Mouse (Mus musculus) thymus, adult 18-20 months (tissue): ENCODE data around the gene Tusc2.
"Not testable (repeated sequence)": the region's sequence is repeated elsewhere in the genome, so short reads cannot be mapped to it uniquely, and the experiment has no call there.

Experiments
- DNase-seq, 2 experiments: peaks; one replicate each; pipeline ENCODE4 v3.0.0; 2022; ENCODE audit warnings: mixed read lengths in 2 of 2

The Tusc2 gene

DNA sequence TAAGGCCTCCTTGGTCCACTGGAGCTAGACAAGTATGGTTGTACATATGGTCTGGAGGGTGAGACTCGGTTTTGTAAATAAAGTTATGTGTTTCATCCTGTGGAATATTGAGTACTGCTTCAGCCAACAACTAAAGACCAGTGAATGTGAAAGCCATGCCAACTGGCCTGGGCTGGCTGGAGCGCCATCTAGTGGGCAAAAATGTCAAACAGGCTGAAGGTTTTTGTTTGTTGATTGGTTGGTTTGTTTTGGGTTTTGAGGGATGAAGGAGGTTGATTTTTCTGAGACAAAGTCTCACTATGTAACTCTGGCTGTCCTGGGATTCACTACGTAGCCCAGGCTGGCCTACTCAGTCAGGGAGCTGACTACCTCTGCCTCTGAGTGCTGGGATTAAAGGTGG is 17.5 kb upstream of the Tusc2 start:
- DNase-seq: no peak

DNA sequence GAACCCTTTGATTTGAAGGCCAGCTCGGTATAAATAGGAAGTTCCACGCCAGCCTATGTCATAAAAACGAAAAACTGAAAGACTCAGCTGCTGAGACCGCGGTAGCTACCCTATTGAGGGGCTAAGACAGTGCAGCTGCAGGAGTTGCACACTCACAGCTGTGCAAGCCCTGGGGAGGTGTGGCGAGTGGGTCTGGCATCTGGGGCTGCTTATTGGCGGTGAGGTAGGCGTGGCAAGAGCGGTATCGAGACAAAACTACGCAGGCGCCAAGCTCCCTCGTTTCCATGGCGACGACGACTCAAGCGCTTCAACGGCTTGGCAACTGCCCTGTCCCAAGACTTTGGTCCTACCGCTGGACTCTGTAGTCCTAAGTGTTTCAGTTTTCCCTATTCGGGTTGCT is 16.0 kb upstream of the Tusc2 start, which contains the start of gene Zmynd10:
TSS of gene Zmynd10 (plus strand) at position 273 of the 400 bp plus-strand sequence.
- peak; percentile 88 to 91 for DNase-seq

DNA sequence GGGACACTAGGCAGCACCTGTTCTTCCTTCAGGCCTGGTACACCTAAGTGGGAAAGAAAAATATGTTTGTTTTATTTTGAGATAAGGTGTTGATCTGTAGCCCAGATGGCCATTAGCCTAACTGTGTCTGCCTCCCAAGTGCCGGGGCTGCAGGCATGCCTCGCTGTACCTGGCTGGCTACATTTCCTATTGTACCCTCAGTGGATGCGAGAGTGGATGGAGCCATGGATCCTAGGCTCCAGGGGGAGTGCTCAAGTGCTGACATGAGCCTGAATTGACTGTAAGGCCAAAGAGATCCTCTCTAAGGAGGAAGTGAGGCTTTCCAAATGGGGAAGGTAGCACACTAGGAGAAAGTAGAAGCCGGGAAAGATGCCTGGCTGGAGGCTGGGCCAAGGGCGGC is 15.1 kb upstream of the Tusc2 start:
- no peak for DNase-seq

GRCm38 (mm10) chr9:107548820-107549219 is 14.2 kb upstream of the Tusc2 start:
- DNase-seq: no peak

DNA sequence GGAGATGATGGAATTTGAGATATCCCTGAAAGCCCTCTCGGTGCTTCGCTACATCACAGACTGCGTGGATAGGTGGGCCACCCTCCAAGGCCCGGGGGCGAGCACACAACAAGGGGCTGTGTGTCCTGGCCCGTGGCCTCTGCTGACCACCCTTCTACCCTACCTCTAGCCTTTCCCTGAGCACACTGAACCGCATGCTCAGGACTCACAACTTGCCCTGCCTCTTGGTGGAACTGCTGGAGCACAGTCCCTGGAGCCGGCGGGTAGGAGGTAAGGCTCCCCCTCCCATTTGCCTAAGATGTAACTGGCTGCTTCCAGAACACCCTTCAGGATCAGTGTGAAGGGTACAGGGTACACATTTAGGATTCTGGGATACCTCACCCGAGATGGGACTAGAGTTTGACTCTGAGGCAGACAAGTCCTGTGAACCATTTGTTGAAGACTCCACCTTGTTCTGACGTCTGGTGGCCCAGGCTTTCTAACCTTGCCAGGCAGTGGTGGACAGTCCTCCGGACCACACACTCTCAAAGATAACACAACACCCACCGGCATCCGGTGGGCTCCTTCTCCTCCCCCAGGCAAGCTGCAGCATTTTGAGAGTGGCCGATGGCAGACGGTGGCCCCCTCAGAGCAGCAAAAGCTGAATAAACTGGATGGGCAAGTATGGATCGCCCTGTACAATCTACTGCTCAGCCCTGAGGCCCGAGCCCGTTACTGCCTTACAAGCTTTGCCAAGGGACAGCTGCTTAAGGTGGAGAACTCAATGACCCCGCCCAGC is 13.6 kb upstream of the Tusc2 start:
- no peak for DNase-seq

- no peak for DNase-seq
Measured at GRCm38 (mm10) chr9:107550491-107551116, 12.5 kb upstream of the Tusc2 start.

GRCm38 (mm10) chr9:107551117-107551889 is 11.8 kb upstream of the Tusc2 start, which contains the start of gene Rassf1:
Rassf1 (plus strand) TSS chr9:107551555.
- peak; percentile 72 to 84 for DNase-seq

DNA sequence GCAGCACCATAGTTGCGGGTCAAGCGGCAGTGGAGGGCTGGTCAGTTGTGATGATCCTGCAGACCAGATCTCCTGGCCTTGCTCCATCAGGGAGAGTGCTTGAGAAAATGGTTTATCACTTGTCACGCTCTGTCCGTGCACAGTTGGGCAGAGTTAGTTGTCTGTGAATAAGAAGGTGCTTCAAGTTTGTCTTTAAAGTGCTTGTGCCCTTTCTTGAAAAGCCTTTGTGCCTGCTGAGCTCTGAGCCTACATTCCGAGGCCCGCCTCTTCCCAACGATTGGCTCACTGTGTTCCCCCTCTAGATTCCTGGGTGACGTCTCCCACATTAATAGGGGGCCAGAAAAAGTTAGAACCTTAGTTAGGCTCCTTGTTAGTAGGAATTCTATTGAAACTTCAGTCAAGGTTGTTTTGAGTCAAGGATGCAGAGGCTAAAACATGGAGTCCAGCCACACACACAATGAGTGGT is 11.1 kb upstream of the Tusc2 start:
- DNase-seq: no peak

- no peak for DNase-seq
Measured at GRCm38 (mm10) chr9:107552690-107553393, 10.2 kb upstream of the Tusc2 start.

DNA sequence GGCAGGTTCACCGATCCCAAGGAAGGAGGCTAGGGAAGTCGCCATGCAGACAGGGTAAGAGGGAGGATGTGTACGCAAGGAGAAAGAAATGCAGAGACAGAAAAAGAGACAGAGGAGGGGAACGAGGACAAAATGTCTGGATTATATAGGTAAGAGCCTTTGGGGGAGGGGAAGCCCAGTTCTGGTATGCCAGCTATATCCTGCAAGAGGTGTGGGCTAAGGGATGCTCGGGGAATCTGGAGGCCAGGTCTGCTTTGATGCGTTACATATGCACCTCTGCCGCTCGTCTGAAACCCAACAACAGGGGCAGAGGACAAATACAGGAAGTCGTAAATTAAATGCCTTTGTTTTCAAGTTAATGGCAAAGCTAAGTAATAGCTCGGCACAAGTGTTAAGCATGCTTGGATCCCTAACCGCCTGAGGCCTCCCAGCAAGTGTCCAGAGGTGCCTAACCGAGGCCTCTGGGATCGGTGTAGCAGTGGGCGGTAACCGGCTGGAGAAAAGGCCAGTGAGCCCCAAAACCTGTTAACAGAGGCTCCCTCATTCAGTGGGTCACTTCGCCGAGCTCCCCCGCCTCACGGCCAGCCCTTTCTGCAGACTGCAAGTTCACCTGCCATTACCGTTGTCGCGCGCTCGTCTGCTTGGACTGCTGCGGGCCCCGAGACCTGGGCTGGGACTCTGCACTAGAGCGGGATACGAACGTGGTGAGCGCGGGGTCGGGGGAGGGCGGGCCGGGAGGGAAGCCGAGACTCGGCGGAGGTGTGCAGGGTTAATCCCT is 9.3 kb upstream of the Tusc2 start:
- peak; percentile 63 to 70 for DNase-seq

DNA sequence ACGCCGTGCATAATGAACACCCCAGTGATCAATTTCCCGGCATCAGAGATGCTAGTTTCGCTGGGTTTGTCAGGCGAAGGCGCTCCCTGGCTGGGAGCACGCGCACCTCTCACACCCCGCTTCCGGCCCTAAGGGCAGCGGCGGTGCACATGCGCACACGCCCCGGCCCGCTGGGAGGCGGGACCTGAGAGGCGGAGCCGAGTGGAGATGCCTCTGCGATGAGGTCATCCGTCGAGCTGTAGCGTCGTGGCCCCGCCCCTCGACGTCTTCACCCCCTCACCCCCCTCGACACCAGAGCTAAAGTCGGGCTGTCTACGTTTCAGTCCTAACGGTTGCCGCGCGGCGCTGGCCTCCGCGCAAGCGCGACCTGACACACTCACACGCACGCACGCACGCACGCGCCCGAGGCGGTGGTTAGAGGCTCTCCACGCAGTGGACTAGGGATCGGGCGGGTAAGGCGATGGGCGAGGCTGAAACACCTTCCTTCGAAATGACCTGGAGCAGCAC is 8.7 kb upstream of the Tusc2 start:
- peak; percentile 93 to 95 for DNase-seq

GRCm38 (mm10) chr9:107555031-107555457 is 8.0 kb upstream of the Tusc2 start:
- DNase-seq: no peak

DNA sequence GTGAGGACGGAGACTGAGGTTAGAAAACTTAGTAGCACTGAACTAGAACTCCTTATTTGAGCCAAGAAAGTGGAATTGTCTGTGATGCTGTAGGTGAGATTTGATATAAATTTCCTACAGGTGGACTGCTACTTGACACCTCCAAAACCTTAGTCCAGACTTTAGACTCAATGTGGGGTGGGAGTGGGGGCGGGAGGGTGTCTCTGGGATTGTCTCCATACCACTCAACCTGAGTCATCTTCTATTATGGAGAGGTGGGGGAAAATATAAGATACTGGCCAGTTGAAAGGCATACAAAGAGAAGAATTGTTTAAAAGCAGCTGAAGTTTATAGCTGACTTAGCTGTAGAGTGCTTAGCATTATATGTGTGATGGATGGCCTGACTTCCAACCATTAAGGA is 7.4 kb upstream of the Tusc2 start:
- DNase-seq: no peak

GRCm38 (mm10) chr9:107556346-107556745 is 6.7 kb upstream of the Tusc2 start:
- DNase-seq: no peak

- not testable (repeated sequence) for DNase-seq
Measured at GRCm38 (mm10) chr9:107565556-107565955, 2.5 kb downstream of the Tusc2 start.

- DNase-seq: no peak
Measured at GRCm38 (mm10) chr9:107566041-107566709, 3.1 kb downstream of the Tusc2 start.

- no peak for DNase-seq
Measured at GRCm38 (mm10) chr9:107566855-107567254, 3.8 kb downstream of the Tusc2 start.

GRCm38 (mm10) chr9:107567702-107568319 is 4.8 kb downstream of the Tusc2 start, which contains the start of gene Hyal2:
Hyal2 (plus strand) TSS chr9:107567945.
- no peak for DNase-seq

- DNase-seq: peak; percentile 66 to 78
Measured at GRCm38 (mm10) chr9:107568331-107569261, 5.5 kb downstream of the Tusc2 start.
